Mouse (Mus musculus): ENCODE data around the gene Slco4c1. TPM values are rescaled to one million over a fixed set of nuclear protein-coding genes. Genes with fewer than 3 reads are reported as not detected.

Slco4c1 gene
- polyA plus RNA-seq, 1 experiment = not detected

- TF ChIP-seq MYOG (IDR thresholded peaks at IDR 0.05; ENCODE audit: control insufficient read depth in 1 of 3, insufficient read depth in 1 of 3, insufficient read length in 2 of 3, low read depth in 2 of 3) (no peak), TCF3 (IDR thresholded peaks at IDR 0.05; ENCODE audit: insufficient read length, low read depth) (no peak), MAX (IDR thresholded peaks at IDR 0.05; ENCODE audit: low read depth) (no peak), POLR2A (IDR thresholded peaks at IDR 0.05; ENCODE audit: insufficient read length, low read depth) (no peak), E2F4 (IDR thresholded peaks at IDR 0.05; ENCODE audit: insufficient read depth) (no peak), REST (IDR thresholded peaks at IDR 0.05; ENCODE audit: insufficient read depth, insufficient read length) (no peak), CEBPB (IDR thresholded peaks at IDR 0.05; ENCODE audit: insufficient read depth, poor library complexity, severe bottlenecking) (no peak), TCF12 (IDR thresholded peaks at IDR 0.05; ENCODE audit: insufficient read depth, poor library complexity, severe bottlenecking) (no peak), SRF (IDR thresholded peaks at IDR 0.05; ENCODE audit: control insufficient read depth, insufficient read length, low read depth) (no peak), MYOD1 (IDR thresholded peaks at IDR 0.05; ENCODE audit: control insufficient read depth in 1 of 3, insufficient read length in 2 of 3, low read depth in 2 of 3) (no peak), USF1 (IDR thresholded peaks at IDR 0.05; ENCODE audit: low read depth) (no peak), POLR2AphosphoS2 (IDR thresholded peaks at IDR 0.05; ENCODE audit: insufficient read length, low read depth) (no peak)
Measured at GRCm38 (mm10) chr1:96849101-96849500, 22.9 kb downstream of the Slco4c1 start.

GRCm38 (mm10) chr1:96848606-96849005, 23.4 kb downstream of the Slco4c1 start:
- Histone ChIP-seq H3K36me3 (ENCODE audit: control insufficient read depth, insufficient read depth) (no peaks in the 10 kb centered on the region), H3K4me2 (ENCODE audit: low read depth) (no peak overlapping the region)

More at GRCm38 (mm10) chr1:96849101-96849500, 22.9 kb downstream of the Slco4c1 start:
- Histone ChIP-seq H3K4me3 (no peak overlapping the region), H3K27me3 (ENCODE audit: control insufficient read depth, insufficient read depth, insufficient read length) (no peaks in the 10 kb centered on the region), H3K36me3 (ENCODE audit: control insufficient read depth, insufficient read depth) (no peaks in the 10 kb centered on the region), H3K79me2 (ENCODE audit: control insufficient read depth, insufficient read depth) (no peaks in the 10 kb centered on the region), H3K4me2 (ENCODE audit: low read depth) (no peak overlapping the region), H3ac (ENCODE audit: control insufficient read depth, insufficient read length) (no peak overlapping the region)

GRCm38 (mm10) chr1:96846727-96847126, 25.2 kb downstream of the Slco4c1 start:
- no peak overlapping the region for H3K4me2 ChIP-seq (ENCODE audit: low read depth)
- H3K79me2 ChIP-seq (ENCODE audit: control insufficient read depth, insufficient read depth) = no peaks in the 10 kb centered on the region
- H3K4me3 ChIP-seq = no peak overlapping the region
- no peaks in the 10 kb centered on the region for H3K27me3 ChIP-seq (ENCODE audit: control insufficient read depth, insufficient read depth, insufficient read length)
- TF ChIP-seq MAX (IDR thresholded peaks at IDR 0.05; ENCODE audit: low read depth) = no peak
- TF ChIP-seq CEBPB (IDR thresholded peaks at IDR 0.05; ENCODE audit: insufficient read depth, poor library complexity, severe bottlenecking) = no peak
- TF ChIP-seq MYOD1 (IDR thresholded peaks at IDR 0.05; ENCODE audit: control insufficient read depth in 1 of 3, insufficient read length in 2 of 3, low read depth in 2 of 3) = no peak
- no peak for TF ChIP-seq POLR2AphosphoS2 (IDR thresholded peaks at IDR 0.05; ENCODE audit: insufficient read length, low read depth)
- TF ChIP-seq TCF12 (IDR thresholded peaks at IDR 0.05; ENCODE audit: insufficient read depth, poor library complexity, severe bottlenecking) = no peak
- TF ChIP-seq E2F4 (IDR thresholded peaks at IDR 0.05; ENCODE audit: insufficient read depth) = no peak
- TF ChIP-seq TCF3 (IDR thresholded peaks at IDR 0.05; ENCODE audit: insufficient read length, low read depth) = no peak
- TF ChIP-seq POLR2A (IDR thresholded peaks at IDR 0.05; ENCODE audit: insufficient read length, low read depth) = no peak
- TF ChIP-seq MYOG (IDR thresholded peaks at IDR 0.05; ENCODE audit: control insufficient read depth in 1 of 3, insufficient read depth in 1 of 3, insufficient read length in 2 of 3, low read depth in 2 of 3) = no peak
- H3K36me3 ChIP-seq (ENCODE audit: control insufficient read depth, insufficient read depth) = no peaks in the 10 kb centered on the region
- no peak overlapping the region for H3ac ChIP-seq (ENCODE audit: control insufficient read depth, insufficient read length)

More at GRCm38 (mm10) chr1:96848606-96849005, 23.4 kb downstream of the Slco4c1 start:
- Histone ChIP-seq H3ac (ENCODE audit: control insufficient read depth, insufficient read length) (no peak overlapping the region), H3K27me3 (ENCODE audit: control insufficient read depth, insufficient read depth, insufficient read length) (no peaks in the 10 kb centered on the region), H3K4me3 (no peak overlapping the region), H3K79me2 (ENCODE audit: control insufficient read depth, insufficient read depth) (no peaks in the 10 kb centered on the region)
- TF ChIP-seq POLR2A (IDR thresholded peaks at IDR 0.05; ENCODE audit: insufficient read length, low read depth) (no peak), REST (IDR thresholded peaks at IDR 0.05; ENCODE audit: insufficient read depth, insufficient read length) (no peak), TCF3 (IDR thresholded peaks at IDR 0.05; ENCODE audit: insufficient read length, low read depth) (no peak), MAX (IDR thresholded peaks at IDR 0.05; ENCODE audit: low read depth) (no peak), MYOG (IDR thresholded peaks at IDR 0.05; ENCODE audit: control insufficient read depth in 1 of 3, insufficient read depth in 1 of 3, insufficient read length in 2 of 3, low read depth in 2 of 3) (no peak), SRF (IDR thresholded peaks at IDR 0.05; ENCODE audit: control insufficient read depth, insufficient read length, low read depth) (no peak), TCF12 (IDR thresholded peaks at IDR 0.05; ENCODE audit: insufficient read depth, poor library complexity, severe bottlenecking) (no peak), USF1 (IDR thresholded peaks at IDR 0.05; ENCODE audit: low read depth) (no peak), CEBPB (IDR thresholded peaks at IDR 0.05; ENCODE audit: insufficient read depth, poor library complexity, severe bottlenecking) (no peak), E2F4 (IDR thresholded peaks at IDR 0.05; ENCODE audit: insufficient read depth) (no peak), POLR2AphosphoS2 (IDR thresholded peaks at IDR 0.05; ENCODE audit: insufficient read length, low read depth) (no peak), MYOD1 (IDR thresholded peaks at IDR 0.05; ENCODE audit: control insufficient read depth in 1 of 3, insufficient read length in 2 of 3, low read depth in 2 of 3) (no peak)

- Histone ChIP-seq H3K36me3 (ENCODE audit: control insufficient read depth, insufficient read depth) (no peaks in the 10 kb centered on the region), H3K4me3 (no peak overlapping the region), H3K27me3 (ENCODE audit: control insufficient read depth, insufficient read depth, insufficient read length) (no peaks in the 10 kb centered on the region), H3K79me2 (ENCODE audit: control insufficient read depth, insufficient read depth) (no peaks in the 10 kb centered on the region), H3K4me2 (ENCODE audit: low read depth) (no peak overlapping the region), H3ac (ENCODE audit: control insufficient read depth, insufficient read length) (no peak overlapping the region)
- TF ChIP-seq MAX (IDR thresholded peaks at IDR 0.05; ENCODE audit: low read depth) = no peak
- no peak for TF ChIP-seq REST (IDR thresholded peaks at IDR 0.05; ENCODE audit: insufficient read depth, insufficient read length)
- no peak for TF ChIP-seq MYOD1 (IDR thresholded peaks at IDR 0.05; ENCODE audit: control insufficient read depth in 1 of 3, insufficient read length in 2 of 3, low read depth in 2 of 3)
- TF ChIP-seq CEBPB (IDR thresholded peaks at IDR 0.05; ENCODE audit: insufficient read depth, poor library complexity, severe bottlenecking) = no peak
- no peak for TF ChIP-seq POLR2AphosphoS2 (IDR thresholded peaks at IDR 0.05; ENCODE audit: insufficient read length, low read depth)
- no peak for TF ChIP-seq USF1 (IDR thresholded peaks at IDR 0.05; ENCODE audit: low read depth)
- no peak for TF ChIP-seq E2F4 (IDR thresholded peaks at IDR 0.05; ENCODE audit: insufficient read depth)
Measured at GRCm38 (mm10) chr1:96805287-96805727, 66.7 kb downstream of the Slco4c1 start.

GRCm38 (mm10) chr1:96801595-96801994, 70.4 kb downstream of the Slco4c1 start:
- H3K36me3 ChIP-seq (ENCODE audit: control insufficient read depth, insufficient read depth) = no peaks in the 10 kb centered on the region
- TF ChIP-seq REST (IDR thresholded peaks at IDR 0.05; ENCODE audit: insufficient read depth, insufficient read length) = no peak
- no peak for TF ChIP-seq POLR2A (IDR thresholded peaks at IDR 0.05; ENCODE audit: insufficient read length, low read depth)
- TF ChIP-seq CEBPB (IDR thresholded peaks at IDR 0.05; ENCODE audit: insufficient read depth, poor library complexity, severe bottlenecking) = no peak
- no peak for TF ChIP-seq E2F4 (IDR thresholded peaks at IDR 0.05; ENCODE audit: insufficient read depth)
- TF ChIP-seq MAX (IDR thresholded peaks at IDR 0.05; ENCODE audit: low read depth) = no peak
- TF ChIP-seq MYOG (IDR thresholded peaks at IDR 0.05; ENCODE audit: control insufficient read depth in 1 of 3, insufficient read depth in 1 of 3, insufficient read length in 2 of 3, low read depth in 2 of 3) = no peak
- no peak for TF ChIP-seq TCF12 (IDR thresholded peaks at IDR 0.05; ENCODE audit: insufficient read depth, poor library complexity, severe bottlenecking)
- TF ChIP-seq MYOD1 (IDR thresholded peaks at IDR 0.05; ENCODE audit: control insufficient read depth in 1 of 3, insufficient read length in 2 of 3, low read depth in 2 of 3) = no peak
- no peak for TF ChIP-seq POLR2AphosphoS2 (IDR thresholded peaks at IDR 0.05; ENCODE audit: insufficient read length, low read depth)
- TF ChIP-seq TCF3 (IDR thresholded peaks at IDR 0.05; ENCODE audit: insufficient read length, low read depth) = no peak
- no peak for TF ChIP-seq SRF (IDR thresholded peaks at IDR 0.05; ENCODE audit: control insufficient read depth, insufficient read length, low read depth)
- no peak for TF ChIP-seq USF1 (IDR thresholded peaks at IDR 0.05; ENCODE audit: low read depth)
- no peak overlapping the region for H3ac ChIP-seq (ENCODE audit: control insufficient read depth, insufficient read length)
- no peaks in the 10 kb centered on the region for H3K79me2 ChIP-seq (ENCODE audit: control insufficient read depth, insufficient read depth)
- H3K4me2 ChIP-seq (ENCODE audit: low read depth) = no peak overlapping the region
- H3K4me3 ChIP-seq = no peak overlapping the region
- H3K27me3 ChIP-seq (ENCODE audit: control insufficient read depth, insufficient read depth, insufficient read length) = no peaks in the 10 kb centered on the region
